Mouse (Mus musculus) C2C12 (cell line): ENCODE results near the gene Il12b.
"Not testable (repeated sequence)": the region's sequence is repeated elsewhere in the genome, so short reads cannot be mapped to it uniquely, and the experiment has no call there.

Experiments used
- CEBPB ChIP-seq: IDR thresholded peaks from one replicate; pipeline ENCODE4 v1.6.1; 2011; ENCODE audit warnings: low read depth, mild to moderate bottlenecking, control low read depth, moderate library complexity
- CTCF ChIP-seq: IDR thresholded peaks from one replicate; pipeline ENCODE4 v1.5.1; 2011; ENCODE audit not compliant: control insufficient read depth, insufficient read depth, insufficient read length
- FOSL1 ChIP-seq: IDR thresholded peaks from one replicate; pipeline ENCODE4 v1.8.0; 2011; ENCODE audit warnings: mild to moderate bottlenecking, low read length; ENCODE audit not compliant: poor library complexity, insufficient read depth, severe bottlenecking
- MAX ChIP-seq: IDR thresholded peaks from one replicate; pipeline ENCODE4 v1.6.1; 2011; ENCODE audit warnings: mild to moderate bottlenecking, control low read depth
- MYOD1 ChIP-seq: IDR thresholded peaks from one replicate; pipeline ENCODE4 v1.6.1; 2011; ENCODE audit warnings: low read depth; ENCODE audit not compliant: control insufficient read depth, insufficient read length
- MYOG ChIP-seq: IDR thresholded peaks from one replicate; pipeline ENCODE4 v1.6.1; 2011; ENCODE audit not compliant: control insufficient read depth, insufficient read length; ENCODE audit errors: extremely low read depth
- USF1 ChIP-seq: IDR thresholded peaks from one replicate; pipeline ENCODE4 v1.6.1; 2011; ENCODE audit warnings: low read depth, mild to moderate bottlenecking, control low read depth, moderate library complexity

GRCm38 (mm10) chr11:44452016-44452415 lies 52.2 kb downstream of the Il12b start:
- not testable (repeated sequence) for TF ChIP-seq CTCF, FOSL1, CEBPB, MYOG, MYOD1, USF1, MAX
